Mouse (Mus musculus) layer of hippocampus, adult 9-10 months (tissue): ENCODE data around the gene Atg101.

ENCODE experiments used
- DNase-seq: peaks from one replicate; pipeline ENCODE4 v3.0.0; 2022; ENCODE audit warnings: low spot score

Atg101 gene

GRCm38 (mm10) chr15:101286129-101286770, 2.2 kb downstream of the Atg101 start:
- DNase-seq: no peak

DNA sequence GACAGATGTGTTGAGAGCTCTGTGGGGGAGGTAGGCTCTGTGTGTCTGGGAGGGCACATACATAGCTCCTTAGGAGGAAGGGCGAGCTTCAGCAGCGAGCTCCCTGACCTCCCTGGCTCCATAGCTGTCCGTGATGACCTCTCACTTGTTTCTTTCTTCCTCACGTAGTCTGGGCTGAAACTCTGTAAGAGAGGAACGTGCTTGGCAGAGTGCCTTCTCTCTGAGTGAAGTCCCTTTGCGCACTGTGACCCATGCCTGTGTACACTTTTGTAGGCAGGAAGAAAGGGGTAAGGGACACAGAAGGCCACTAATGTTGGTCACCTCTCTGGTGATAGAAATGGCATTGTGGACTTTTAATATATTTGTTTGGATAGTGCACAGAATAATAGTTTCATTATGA, 3.3 kb downstream of the Atg101 start:
- no peak for DNase-seq

- no peak for DNase-seq
Observed at GRCm38 (mm10) chr15:101290354-101290753, 6.3 kb downstream of the Atg101 start.

DNA sequence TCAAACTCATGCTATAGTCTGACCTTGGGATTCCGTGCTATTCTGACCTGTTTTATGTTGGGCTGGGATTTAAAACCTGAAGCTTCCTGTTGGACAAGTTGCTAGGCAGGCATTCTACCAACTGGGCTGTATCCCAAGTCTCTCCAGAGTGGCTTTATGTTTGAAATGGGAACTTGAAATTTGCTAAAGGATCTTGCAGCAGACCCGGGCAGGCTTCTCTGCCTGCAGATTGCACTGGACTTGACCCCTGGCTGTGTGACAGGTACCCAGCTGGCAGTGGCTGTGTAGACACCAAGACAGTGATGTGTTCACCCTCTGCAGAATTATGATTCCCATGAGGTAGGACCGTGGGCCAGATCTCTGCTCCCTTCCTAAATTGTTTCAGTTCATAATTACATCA, 7.9 kb downstream of the Atg101 start:
- no peak for DNase-seq

DNA sequence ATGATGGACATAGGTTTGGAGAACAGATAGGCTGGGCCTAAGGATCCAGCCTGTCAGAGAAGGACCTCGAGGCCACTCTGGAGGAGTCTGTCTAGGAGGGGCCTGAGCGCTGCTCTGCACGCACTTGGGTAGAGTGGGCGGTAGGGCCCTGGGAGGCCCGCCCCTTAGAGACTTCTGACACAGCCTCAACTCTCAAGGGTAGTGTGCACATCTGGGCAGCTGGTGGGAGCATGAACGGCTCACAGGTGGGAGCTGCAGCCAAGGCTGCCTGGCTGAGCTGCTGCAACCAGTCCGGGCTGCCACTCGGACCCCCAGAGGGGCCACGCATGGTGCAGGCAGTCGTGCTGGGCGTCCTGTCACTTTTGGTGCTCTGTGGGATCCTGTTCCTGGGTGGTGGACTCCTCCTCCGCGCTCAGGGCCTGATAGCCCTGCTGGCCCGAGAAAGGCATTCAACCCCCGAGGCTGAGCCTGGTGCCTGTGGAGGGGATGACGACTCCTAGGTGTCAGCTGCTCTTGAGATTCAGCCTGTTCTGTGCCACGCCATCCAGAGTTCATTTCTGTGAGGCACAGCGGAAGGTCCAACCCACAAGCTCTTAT, 9.1 kb downstream of the Atg101 start, which contains the start of gene 6030408B16Rik:
Gene 6030408B16Rik (plus strand): TSS at position 188 of the 597 bp plus-strand sequence.
- no peak for DNase-seq

GRCm38 (mm10) chr15:101294028-101294894, 10.2 kb downstream of the Atg101 start:
- no peak for DNase-seq

- DNase-seq: no peak
Observed at GRCm38 (mm10) chr15:101295106-101295505, 11.0 kb downstream of the Atg101 start.

- DNase-seq: no peak
Observed at GRCm38 (mm10) chr15:101295616-101296015, 11.5 kb downstream of the Atg101 start.

DNA sequence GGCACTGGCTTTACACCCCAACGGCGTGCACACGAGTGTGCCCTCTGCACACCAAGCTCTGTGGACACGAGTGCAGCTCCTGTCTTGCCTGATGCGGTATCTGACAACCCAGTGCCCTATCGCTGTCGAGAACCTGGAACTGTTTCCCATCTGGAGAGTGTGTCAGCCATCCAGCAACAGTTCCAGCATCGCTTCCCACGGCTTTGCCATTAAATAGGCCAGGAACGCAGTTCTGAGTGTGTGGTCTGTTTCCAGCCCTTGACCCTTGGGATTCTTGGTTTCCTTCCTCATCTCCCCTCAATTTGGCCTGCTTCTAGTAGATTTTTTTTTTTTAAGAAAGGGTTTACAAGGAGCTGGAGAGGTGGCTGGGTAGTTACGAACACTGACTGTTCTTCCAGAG, 12.0 kb downstream of the Atg101 start:
- DNase-seq: no peak

- no peak for DNase-seq
Observed at GRCm38 (mm10) chr15:101297988-101298387, 13.9 kb downstream of the Atg101 start.

GRCm38 (mm10) chr15:101298550-101298949, 14.5 kb downstream of the Atg101 start:
- DNase-seq: no peak

GRCm38 (mm10) chr15:101299480-101299960, 15.4 kb downstream of the Atg101 start:
- no peak for DNase-seq

DNA sequence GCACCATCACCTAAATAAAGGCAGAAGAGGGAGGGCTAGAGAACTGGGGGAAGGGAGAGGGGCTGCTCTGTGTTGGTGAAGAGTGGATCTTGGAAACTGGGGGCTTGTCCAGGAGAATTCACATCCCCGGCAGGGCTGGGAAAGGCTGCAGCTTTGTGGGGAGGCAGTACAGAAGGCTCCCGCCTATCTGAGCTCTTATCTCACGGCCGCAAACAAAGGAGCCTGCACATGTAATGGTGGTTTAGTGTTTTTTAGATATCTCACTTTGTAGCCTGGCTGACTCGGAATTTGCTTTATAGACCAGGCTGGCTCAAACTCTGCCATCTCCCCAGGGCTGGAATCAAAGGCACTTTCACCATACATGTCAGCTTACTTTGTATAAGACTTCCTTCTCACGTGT, 16.1 kb downstream of the Atg101 start:
- DNase-seq: no peak

GRCm38 (mm10) chr15:101302201-101302600, 18.1 kb downstream of the Atg101 start:
- DNase-seq: no peak

DNA sequence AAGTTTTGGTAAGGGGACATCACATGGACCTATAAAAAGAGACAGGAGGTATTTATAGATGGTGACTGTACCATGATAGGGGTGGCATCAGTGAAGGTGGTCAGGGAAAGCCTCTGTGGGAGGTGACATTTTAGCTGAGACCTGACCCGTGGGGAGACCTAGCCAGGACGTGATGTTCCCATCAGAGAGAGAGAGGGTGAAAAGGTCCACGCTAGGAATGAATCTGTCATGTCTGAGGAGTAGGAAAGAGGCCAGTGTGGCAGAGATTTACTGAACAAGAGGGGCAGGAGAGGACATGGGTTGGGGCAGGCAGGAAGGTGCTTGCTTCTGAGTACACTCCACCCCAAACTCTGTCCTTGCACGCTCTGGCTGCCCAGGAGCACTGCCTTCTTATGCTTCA, 19.8 kb downstream of the Atg101 start:
- DNase-seq: no peak

DNA sequence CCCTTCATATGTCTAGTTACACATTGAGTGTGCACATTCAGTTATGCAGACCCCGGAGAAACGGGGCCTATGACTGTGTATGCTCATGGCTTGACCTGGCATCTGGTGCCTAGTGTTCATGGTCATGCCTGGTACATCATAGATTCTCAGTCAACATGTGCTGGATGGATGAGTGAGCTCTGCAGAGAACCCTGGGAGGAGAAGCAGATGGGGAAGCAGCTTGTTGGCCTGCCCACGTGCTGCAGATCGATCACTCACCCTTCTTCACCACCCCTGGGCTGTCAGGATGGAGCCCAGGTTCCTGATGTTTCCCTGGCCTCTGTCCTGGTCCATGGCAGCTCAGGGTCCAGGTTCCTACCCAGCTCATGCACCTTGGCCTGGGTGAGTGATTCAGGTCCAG, 22.4 kb downstream of the Atg101 start:
- no peak for DNase-seq

DNA sequence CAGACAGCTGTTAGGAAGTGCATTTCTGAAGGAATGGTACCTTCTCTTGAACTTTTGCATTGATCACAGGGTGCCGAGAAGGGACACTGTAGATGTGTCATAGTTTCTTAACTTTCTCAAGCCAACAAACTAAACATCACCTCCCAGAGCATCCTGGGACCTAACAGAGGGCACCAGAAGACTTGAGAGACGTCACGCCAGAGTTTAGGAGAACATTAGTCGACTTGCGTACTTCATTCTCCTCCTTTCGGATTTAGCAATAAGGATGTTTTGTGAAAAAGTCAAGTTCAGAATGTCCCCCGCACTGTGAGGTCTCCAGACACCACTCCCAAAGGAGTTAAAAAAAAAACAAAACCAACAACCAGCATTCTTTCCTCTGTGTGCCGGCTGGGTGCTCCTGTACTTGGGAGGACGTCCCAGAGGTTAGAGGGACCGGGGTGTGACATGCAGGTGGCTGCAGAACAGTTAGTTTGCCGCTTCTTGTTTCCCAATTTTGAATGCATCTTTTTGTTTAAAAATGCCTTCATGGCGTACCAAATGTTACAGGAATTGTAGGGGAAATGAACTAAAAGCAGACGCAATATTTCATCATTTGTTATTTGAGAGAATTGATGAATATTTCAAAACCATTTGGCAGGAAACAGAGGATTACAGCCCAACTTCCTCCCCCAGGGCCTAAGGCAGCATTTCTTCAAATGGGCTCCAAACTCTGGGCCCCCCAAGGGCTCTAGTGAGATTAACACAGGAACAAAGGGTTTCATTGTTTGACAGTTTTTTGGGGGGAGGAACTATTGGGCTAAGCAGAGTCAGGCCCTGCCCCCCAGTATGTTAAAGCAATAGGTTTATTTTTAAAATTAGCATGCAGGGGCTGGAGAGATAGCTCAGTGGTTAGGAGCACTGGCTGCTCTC, 24.6 kb downstream of the Atg101 start:
- DNase-seq: no peak

DNA sequence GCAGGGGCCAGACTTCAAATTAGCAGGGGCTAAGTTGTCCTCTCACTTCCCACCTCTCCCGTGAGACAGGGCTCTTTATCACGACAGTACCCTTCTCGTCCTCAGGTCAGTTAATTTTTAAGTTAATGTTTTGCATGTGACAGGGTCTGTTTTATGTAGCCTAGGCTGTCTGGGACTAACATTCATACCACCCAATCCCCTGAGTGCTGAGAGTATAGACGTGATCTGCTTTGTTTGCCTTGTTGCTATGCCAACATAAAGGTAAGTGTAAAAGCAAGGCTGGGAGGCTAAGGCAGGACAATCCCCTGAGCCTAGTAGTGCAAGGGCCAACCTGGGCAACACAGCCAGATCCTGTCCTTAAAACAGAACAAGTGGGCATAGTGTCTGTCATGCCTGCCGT, 25.4 kb downstream of the Atg101 start:
- no peak for DNase-seq

- DNase-seq: no peak
Observed at GRCm38 (mm10) chr15:101311087-101311770, 27.2 kb downstream of the Atg101 start.

DNA sequence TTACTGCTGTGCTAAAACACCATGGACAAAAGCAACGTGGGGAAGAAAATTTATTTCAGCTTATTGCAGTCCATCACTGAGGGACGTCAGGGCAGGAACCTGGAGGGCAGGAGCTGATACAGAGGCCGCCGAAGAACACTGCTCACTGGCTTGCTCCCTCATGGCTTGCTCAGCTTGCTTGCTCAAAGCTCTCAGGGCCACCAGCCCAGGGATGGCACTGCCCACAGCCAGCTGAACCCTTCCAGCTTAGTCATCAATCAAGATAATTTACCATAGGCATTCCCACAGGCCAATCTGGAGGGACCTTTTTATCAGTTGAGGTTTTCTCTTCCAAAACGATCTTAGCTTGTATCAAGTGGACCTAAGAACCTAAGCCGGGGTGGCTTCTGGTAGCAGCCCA, 27.9 kb downstream of the Atg101 start:
- no peak for DNase-seq

DNA sequence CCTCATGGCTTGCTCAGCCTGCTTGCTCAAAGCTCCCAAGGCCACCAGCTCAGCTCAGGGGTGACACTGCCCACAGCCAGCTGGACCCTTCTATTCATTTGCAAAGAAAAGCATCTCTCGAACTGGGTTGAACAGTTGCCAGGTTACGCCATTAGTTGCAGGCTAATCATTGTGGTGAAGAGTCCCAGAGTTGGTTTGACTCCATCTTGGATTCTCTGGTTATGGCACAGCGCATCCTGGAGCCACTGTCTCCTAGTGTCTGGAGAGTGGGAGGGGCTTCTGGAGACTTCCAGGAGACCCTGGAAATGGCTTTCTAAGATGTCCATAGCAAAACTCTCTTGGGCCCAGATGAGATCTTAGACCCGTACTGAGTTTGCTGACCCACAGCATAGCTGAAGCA, 31.3 kb downstream of the Atg101 start:
- no peak for DNase-seq
